Mouse (Mus musculus): ENCODE measurements around the gene Tjp2.
"Not testable (repeated sequence)": the region's sequence is repeated elsewhere in the genome, so short reads cannot be mapped to it uniquely, and the experiment has no call there.

Gene Tjp2

DNA sequence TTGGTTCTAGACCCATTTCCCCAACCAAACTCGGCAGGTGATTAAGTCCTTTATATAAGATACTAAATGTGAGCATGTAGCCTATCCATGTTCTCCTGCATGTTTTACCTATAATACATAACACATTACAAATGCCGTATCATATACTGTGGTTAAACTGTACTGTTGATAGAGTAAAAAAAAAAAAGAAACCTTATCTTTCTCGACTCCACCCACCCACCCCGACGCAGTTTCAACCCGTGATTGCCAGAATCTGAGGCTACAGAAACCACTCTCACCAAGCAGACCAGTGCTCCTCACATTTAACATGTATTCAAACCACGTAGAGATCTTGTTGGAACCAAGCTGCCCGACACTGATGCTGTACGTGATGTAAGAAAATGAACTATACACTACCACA, 102.2 kb downstream of the Tjp2 start:
- no peak for DNase-seq

DNA sequence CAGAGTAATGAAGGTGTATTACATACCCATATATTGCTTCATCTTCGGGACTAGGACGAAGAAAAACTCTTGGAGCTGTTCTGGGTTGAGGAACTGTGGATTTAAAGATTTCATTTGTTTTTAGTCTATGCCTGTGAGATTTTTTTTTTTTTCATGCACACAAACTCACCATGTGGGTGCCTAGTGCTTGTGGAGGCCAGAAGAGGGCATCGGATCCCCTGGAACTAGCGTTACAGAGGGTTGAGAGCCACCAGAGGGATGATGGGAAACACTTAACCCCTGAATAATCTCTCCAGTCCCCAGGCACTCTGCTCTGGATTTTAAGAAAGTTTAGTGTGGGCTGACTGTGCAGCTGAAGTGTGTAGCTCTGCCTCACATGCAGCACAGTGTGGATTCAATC, 104.0 kb downstream of the Tjp2 start:
- DNase-seq = no peak

DNA sequence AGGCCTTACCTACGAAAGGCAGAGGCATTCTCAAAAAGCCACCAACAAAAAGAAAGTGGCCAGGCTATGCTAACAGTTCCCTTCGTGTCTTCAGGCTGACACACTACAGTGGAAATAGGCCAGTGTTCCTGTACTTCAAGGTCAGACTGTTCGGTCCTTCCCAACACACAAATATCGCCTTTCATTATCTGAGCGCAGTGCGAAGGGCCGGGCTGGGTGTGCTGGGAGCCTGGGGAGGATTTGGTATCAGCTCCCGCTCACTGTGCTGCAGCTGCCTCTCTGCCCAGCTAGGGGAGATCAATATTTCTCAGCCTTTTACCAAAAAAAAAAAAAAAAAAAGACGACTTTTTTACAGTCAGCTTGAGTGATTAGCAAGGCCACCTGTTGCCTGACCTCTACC, 106.1 kb downstream of the Tjp2 start:
- DNase-seq = no peak

GRCm38 (mm10) chr19:24111581-24111980, 113.2 kb downstream of the Tjp2 start:
- no peak for DNase-seq

DNA sequence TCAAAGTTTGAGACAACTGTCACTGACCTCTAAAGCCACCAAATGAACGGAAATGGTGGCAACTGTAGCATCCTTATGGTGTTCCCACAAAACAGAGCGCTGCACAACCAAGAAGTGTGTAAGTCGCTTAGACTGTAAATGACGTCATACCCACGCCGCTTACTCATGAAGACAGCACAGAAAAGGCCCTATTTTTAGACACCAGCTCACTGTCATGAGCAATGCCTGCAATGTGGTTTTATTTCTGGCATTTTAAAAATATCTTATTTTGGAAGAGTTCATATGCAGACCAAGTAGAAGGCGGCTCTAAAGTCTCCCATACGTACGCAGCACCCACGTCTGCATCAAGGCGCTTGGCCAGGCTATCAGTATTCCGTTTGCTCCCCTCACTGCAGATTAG, 117.1 kb downstream of the Tjp2 start:
- no peak for DNase-seq

DNA sequence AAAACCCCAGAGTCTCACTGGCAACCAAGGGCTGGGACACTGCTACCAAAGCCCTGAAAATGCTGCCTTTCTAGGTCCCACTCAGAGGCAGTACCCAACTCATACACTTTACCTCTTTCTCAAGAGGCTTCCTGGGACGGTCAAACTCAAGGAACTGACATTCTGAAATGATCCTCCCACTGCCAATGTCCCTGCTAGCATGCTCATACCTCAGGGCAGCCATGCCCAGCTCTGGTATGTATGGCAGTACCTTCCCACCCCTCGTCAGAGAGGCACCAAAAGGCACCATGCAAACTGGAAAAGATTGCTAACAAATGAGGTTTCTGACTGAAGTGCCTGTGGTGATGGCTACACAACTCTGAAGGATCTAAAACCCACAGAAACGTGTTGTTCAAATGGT, 121.0 kb downstream of the Tjp2 start:
- no peak for DNase-seq

GRCm38 (mm10) chr19:24102562-24103126, 122.2 kb downstream of the Tjp2 start:
- no peak for DNase-seq

GRCm38 (mm10) chr19:24101183-24101582, 123.6 kb downstream of the Tjp2 start:
- DNase-seq = no peak

DNA sequence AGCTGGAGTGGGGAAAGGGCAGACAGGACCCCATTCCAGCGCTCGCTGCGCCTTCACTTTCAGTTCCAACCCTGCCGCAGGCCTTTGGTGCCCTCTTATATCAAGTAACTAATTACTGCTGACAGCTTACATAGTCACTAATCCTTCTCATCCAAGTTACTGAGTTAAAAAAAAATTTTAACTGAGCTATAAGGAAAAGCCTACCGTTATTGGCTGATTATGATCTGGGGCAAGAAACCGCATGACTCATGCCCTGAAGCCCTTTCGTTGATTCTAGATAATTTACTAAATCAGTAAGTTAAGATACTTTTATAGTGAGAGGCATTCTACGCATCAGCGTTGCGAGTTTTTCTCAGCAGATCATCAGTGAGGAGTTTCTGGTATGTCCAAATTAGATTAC, 126.1 kb downstream of the Tjp2 start:
- no peak for DNase-seq

DNA sequence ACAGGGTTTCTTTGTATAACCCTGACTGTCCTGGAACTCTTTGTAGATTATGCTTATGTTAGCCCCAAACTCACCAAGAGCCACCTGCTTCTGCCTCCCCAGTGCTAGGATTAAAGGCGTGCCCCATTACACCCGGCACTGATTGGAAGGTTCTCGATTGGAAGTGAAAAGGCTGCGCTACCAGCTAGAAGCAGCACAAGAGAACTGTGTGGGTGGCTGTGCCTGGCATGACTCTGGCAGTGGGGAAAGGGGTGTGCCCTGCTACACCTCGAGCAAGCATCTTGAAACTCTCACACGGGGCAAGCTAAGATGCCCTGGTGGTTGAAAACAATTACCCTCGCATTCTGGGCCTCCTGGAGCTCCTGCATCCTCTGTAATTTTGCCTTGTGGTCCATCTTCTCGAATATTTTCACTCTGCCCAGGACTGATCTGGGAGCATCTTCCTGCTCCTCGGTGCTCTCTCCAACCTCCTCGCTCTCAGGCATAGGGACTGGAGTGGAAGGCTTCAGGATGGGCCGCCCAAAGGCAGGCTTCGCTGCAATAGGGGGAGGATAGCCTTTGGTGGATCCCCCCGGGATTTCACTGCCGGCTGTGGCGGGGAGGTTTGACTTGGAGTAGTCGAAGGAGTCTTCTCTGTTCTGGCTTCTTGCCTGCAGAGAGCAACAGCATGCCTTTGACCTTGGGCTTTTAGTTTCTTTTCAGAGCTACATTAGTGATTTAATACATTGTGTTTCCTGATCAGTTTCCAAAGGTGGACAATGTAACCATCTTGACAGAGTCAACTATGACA, 127.0 kb downstream of the Tjp2 start:
- no peak for DNase-seq

DNA sequence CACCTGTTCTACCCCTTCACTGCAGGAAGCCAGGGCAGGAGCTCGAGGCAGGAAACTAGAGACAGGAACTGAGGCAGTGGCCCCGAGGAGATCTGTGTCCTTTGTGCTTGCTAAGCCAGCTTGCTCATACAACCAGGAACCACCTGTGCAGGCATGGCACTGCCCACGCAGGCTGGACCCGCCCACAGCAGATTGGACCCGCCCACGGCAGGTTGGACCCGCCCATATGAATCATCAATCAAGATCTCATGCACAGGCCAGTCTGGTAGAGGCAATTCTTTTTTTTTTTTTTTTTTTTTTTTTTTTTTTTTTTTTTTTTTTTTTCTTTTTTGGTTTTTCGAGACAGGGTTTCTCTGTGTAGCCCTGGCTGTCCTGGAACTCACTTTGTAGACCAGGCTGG, 132.8 kb downstream of the Tjp2 start:
- DNase-seq = not testable (repeated sequence)

- no peak for DNase-seq
Observed at GRCm38 (mm10) chr19:24090366-24090765, 134.5 kb downstream of the Tjp2 start.

DNA sequence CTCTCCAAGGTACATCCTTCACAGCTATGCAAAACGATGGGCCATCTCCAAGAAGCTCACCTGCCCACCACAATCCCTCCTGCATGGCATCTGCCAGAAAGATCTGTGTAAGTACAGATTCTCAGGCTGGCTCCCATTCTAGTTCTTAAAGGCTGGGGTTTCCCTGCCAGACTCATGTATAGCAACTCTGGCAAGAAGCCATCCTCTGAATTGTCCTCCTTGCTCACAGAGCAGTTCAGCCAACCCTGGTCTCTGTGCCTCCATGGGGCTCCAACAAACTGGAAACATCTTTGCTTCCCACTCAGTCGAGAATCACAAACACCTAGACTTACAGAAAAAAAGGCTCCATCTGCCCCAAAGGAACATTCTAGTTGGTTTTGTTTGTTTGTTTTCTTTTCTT, 139.5 kb downstream of the Tjp2 start:
- no peak for DNase-seq

- no peak for DNase-seq
Observed at GRCm38 (mm10) chr19:24080417-24081080, 144.3 kb downstream of the Tjp2 start.

DNA sequence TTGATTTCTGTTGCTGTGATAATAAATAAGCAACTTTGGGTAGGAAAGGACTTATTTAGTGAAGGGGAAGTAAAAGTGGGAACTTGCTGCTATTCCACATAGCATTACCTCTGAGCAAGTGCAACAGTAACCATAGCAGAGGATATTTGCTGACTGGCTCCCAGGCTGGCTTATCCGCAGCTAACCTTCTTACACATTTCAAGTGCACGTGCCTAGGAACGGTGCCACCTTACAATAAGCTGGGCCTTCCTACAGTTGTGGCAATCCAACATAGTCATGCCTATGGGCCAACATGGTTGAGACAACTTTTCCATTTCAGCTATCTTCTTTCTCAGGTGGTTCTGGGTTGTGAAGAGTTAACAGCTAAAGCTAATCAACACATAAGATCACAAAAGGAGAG, 147.2 kb downstream of the Tjp2 start:
- no peak for DNase-seq

DNA sequence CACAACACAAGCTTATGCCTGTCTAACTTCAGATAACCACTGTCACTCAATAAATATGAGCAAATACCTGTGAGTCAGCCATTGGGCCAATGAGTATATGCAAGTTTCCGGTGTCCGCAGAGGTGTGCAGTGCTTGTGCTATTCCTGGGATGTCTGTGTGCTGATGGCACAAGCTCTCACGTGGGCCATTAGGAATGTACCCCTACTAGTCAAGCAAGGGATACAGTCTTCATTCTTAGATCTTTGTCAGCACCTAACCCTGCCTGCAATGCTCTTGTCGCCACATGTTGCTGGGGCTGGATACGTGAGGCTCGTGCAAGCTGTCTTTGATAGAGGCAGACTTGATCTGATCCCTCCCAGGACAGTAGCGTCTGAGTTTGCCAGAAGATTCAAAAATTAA, 148.3 kb downstream of the Tjp2 start:
- DNase-seq = no peak

- DNase-seq = no peak
Observed at GRCm38 (mm10) chr19:24075927-24076326, 148.9 kb downstream of the Tjp2 start.

GRCm38 (mm10) chr19:24073155-24073554, 151.7 kb downstream of the Tjp2 start:
- DNase-seq = no peak

GRCm38 (mm10) chr19:24064348-24064895, 160.4 kb downstream of the Tjp2 start:
- DNase-seq = no peak

- no peak for DNase-seq
Observed at GRCm38 (mm10) chr19:24063585-24063984, 161.2 kb downstream of the Tjp2 start.

DNA sequence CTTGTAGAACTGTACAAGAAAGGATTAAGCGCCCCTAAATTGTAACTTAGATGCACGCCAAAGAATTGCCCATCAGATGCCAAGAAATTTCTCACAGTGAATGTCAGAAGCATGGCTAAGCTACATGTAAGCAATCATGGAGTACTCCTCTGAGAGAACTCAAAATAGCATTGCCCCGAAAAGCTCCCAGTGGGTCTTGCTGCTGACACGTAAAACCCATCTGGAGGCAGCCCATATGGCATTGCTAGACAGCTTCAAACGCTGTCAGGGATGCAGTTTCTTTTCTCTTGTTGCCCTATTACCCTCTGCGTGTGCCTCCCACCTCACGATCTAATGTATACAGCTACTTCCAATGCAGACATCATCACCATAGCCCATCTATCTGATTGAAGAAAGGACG, 166.0 kb downstream of the Tjp2 start:
- DNase-seq = no peak

- DNase-seq = no peak
Observed at GRCm38 (mm10) chr19:24058021-24058420, 166.8 kb downstream of the Tjp2 start.

DNA sequence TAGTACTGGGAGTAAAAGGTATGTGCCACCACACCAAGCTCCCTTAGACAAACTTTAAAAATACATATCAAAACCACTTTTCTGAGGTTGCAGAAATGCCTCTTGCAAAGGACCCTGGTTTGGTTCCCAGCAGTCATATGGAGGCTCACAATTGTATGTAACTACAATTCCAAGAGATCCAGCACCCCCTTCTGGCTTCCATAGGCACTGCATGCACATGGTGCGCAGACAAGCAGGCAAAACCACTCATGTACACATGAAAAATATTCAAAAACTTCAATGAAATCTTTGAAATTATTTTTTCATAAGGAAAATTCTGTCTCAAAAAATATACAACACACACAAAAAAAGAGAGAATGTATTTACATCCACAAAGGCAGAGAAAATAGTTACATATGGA, 167.9 kb downstream of the Tjp2 start:
- no peak for DNase-seq

DNA sequence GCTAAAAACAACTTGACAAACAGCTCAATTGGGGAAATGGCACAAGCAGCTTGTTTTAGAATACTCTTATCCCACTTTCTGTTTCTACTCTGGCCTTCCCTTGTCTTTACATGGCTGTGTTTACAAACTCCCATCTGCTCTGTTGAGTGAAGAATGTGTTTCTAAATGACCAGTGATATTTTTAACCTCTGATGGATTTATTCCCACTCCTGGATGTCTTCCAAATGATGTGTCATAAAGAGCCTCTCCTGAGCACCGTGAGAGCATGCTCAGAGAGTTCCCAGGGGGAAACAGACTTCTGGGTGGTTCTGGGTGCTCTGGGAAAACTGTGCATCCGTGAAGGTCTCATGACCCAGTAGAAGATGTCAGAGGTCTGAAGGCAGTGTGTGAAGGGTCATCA, 169.9 kb downstream of the Tjp2 start:
- DNase-seq = no peak
